Comparison of ENCODE assay signal across 8 mouse cellular contexts in the genomic region with DNA sequence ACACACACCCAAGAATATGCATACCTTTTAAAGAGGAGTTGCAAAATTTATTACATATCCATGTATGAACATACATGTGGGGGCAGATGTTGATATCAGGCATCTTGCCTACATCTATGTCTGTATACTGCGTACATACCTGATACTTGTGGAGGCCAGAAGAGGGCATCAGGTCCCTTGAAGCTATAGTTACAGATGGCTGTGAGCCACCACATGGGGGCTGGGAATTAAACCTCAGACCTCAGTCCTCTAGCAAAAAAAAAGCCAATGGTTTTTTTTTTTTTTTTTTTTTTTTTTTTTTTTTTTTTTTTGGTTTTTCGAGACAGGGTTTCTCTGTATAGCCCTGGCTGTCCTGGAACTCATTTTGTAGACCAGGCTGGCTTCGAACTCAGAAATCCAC. TPM values are rescaled to one million over a fixed set of nuclear protein-coding genes. Genes with fewer than 3 reads are reported as not detected.
A peak's percentile ranks its signal among the peaks of the same experiment; 100 is the strongest.
DNase-seq lines count a peak whose midpoint lies in the region; ATAC-seq and TF ChIP-seq lines count a peak whose summit lies in the region.
"Not testable (repeated sequence)": the region's sequence is repeated elsewhere in the genome, so short reads cannot be mapped to it uniquely, and the experiment has no call there.
"Had no signal": no experiment of that assay in that cellular context is flagged by ENCODE, and none has a peak within 500 bp of the region (broad histone marks: within the 10 kb centered on the region; RNA-seq: fewer than 3 reads in every experiment).

No protein-coding gene starts in this region.

- TF ChIP-seq RAD21 in MEL (IDR thresholded peaks at IDR 0.05; ENCODE audit: low read depth, low read length) = not testable (repeated sequence)

- peak in 1 of 3 experiments; percentile 24; a peak in 2 of 6 replicates for TF ChIP-seq CTCF in MEL (IDR thresholded peaks at IDR 0.05 in 2 of 3, conservative IDR thresholded peaks at IDR 0.05 in 1 of 3; ENCODE audit: control insufficient read depth in 1 of 3, insufficient read depth in 1 of 3, low read depth in 2 of 3, low read length in 3 of 3, poor library complexity in 1 of 3, severe bottlenecking in 1 of 3)
- TF ChIP-seq CTCF in stomach, postnatal 0 days (IDR thresholded peaks at IDR 0.05; ENCODE audit: low read depth) = peak; percentile 16; the same call in 1 of the 2 replicates

- not testable (repeated sequence) for H3K4me2 ChIP-seq in stomach, postnatal 0 days (replicated peaks; ENCODE audit: low read depth)

- not testable (repeated sequence) for H3K27ac ChIP-seq in MEL (ENCODE audit: control insufficient read depth, low read depth, low read length); stomach, postnatal 0 days (replicated peaks)

- not testable (repeated sequence) for H3K36me3 ChIP-seq in MEL (ENCODE audit: control insufficient read depth in 1 of 2, insufficient read depth in 2 of 2, low read length in 2 of 2); stomach, postnatal 0 days (ENCODE audit: control insufficient read depth, insufficient read depth, low read length)

- ATAC-seq in stomach, postnatal 0 days (ENCODE audit: low FRiP score, low TSS enrichment) = not testable (repeated sequence)

- not testable (repeated sequence) for H3K9me3 ChIP-seq in MEL (replicated peaks; ENCODE audit: insufficient read depth, low read length); stomach, postnatal 0 days (ENCODE audit: control insufficient read depth, low read length)

- TF ChIP-seq EP300 in MEL (IDR thresholded peaks at IDR 0.05; ENCODE audit: low read depth in 1 of 2, low read length in 2 of 2); stomach, postnatal 0 days (optimal IDR thresholded peaks at IDR 0.05): not testable (repeated sequence)

- not testable (repeated sequence) for H3K4me3 ChIP-seq in MEL (ENCODE audit: control insufficient read depth in 1 of 2, insufficient read depth in 1 of 2, low read depth in 2 of 2, low read length in 2 of 2); stomach, postnatal 0 days (ENCODE audit: low read depth, low read length)

- H3K4me1 ChIP-seq in MEL (ENCODE audit: control insufficient read depth in 1 of 2, insufficient read depth in 2 of 2, low read length in 2 of 2); stomach, postnatal 0 days (replicated peaks; ENCODE audit: control insufficient read depth, insufficient read depth): not testable (repeated sequence)

- WGBS in stomach, postnatal 0 days = 100% methylated on average over 2 of the region's 3 CpGs

- H3K27me3 ChIP-seq in MEL (ENCODE audit: control insufficient read depth in 1 of 2, insufficient read depth in 2 of 2, low read length in 2 of 2); stomach, postnatal 0 days (ENCODE audit: control insufficient read depth, insufficient read depth, low read length): not testable (repeated sequence)

- DNase-seq in 416B (ENCODE audit: low read depth) (peak; percentile 21), ES-CJ7 (ENCODE audit: low read depth, low spot score) (peak; percentile 51), MEL (ENCODE audit: low read depth, low spot score) (peak; percentile 26), ZHBTc4 (ENCODE audit: low read depth, low spot score) (peak; percentile 33)
- DNase-seq in CD4-positive, CD25-positive, alpha-beta regulatory T cell, adult 2 months (ENCODE audit: low read depth, low spot score) = peak; percentile 9
- not testable (repeated sequence) for DNase-seq in stomach, postnatal 0 days (ENCODE audit: low spot score)

- not testable (repeated sequence) for H3K79me2 ChIP-seq in MEL (ENCODE audit: control insufficient read depth, insufficient read depth, low read length, poor library complexity)

- not testable (repeated sequence) for TF ChIP-seq POLR2A in MEL (IDR thresholded peaks at IDR 0.05; ENCODE audit: control insufficient read depth in 1 of 2, insufficient read depth in 1 of 2, low read depth in 1 of 2, low read length in 2 of 2, poor library complexity in 1 of 2)

- H3K9ac ChIP-seq in MEL (ENCODE audit: control insufficient read depth, low read depth, low read length, poor library complexity, severe bottlenecking); stomach, postnatal 0 days (ENCODE audit: low read length): not testable (repeated sequence)

TF ChIP-seq in MEL, 35 proteins besides CTCF, POLR2A, EP300 and RAD21:
- TF ChIP-seq ZC3H11A (IDR thresholded peaks at IDR 0.05; ENCODE audit: low read depth, low read length) = 0 out of 2 replicates have a peak, but pooled peaks have one; percentile 6
- peak; percentile 42; the same call in 1 of the 2 replicates for TF ChIP-seq ZNF384 (IDR thresholded peaks at IDR 0.05; ENCODE audit: low read depth, low read length)
- peak; percentile 18 for TF ChIP-seq SMC3 (IDR thresholded peaks at IDR 0.05; ENCODE audit: low read depth, low read length)
TF ChIP-seq in MEL: peak in this region for 3; not testable (repeated sequence) for 32.

RNA-seq across cellular contexts. Expression of a gene that starts 30.5 kb away (rescaled TPM):
- total RNA-seq in MEL (2012; rRNA removed) = 0.03 and 0.04 TPM in 2 replicates
- polyA plus RNA-seq in MEL (2012; ENCODE audit: insufficient read depth in 1 of 2, insufficient read length in 2 of 2, low read depth in 1 of 2, low replicate concordance in 2 of 2, missing spikeins in 1 of 2) = under 1 TPM in 1 of 2 experiments, not detected in 1; 0.04 TPM
- 4.0 and 4.2 TPM in 2 replicates for polyA plus RNA-seq in stomach, postnatal 0 days (2015; fragmentation: Nextera tagmentation; extraction: Ambion mirVana)
- polyA plus RNA-seq: erythroblast, embryonic 14.5 days; G1E had no signal
